9 mouse cellular contexts compared by ENCODE assay signal in the genomic region with DNA sequence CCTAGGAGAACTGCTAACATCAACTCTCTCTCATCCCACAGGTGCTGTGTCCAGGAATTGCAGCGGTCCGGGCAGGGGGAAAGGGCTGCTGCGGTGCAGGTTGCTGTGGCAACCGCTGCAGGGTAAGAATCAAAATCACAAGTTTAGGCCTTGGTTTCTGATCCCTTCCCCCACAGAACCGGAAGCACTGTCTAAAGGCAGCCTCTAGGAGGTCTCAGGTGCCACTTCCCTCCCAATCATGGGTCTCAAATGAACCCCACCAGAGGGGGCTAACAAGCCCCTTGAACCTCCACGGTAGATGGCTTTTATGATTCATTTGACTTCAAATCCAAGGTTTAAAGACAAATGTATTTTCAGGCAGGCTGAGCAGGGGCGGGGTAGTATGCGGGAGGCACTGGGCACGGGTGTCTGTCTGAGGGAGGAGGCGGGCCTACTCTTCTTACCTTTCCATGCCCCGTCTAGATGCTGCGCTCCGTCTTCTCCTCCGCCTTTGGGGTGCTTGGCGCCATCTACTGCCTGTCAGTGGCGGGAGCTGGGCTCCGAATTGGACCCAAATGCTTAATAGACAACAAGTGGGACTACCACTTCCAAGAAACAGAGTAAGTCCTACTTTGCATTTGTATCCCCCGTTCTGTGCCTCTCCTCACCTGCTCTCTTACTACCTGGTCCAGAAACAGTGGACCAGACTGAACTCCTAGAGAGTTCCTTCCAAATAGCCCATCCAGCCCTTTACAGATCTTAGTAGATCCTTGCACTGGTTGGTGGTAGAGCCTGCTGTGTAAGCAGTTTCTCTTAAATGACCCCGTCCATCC. TPM values are rescaled to one million over a fixed set of nuclear protein-coding genes. Genes with fewer than 3 reads are reported as not detected.
DNase-seq lines count a peak whose midpoint lies in the region; ATAC-seq lines count a peak whose summit lies in the region.
"Had no signal": no experiment of that assay in that cellular context is flagged by ENCODE, and none has a peak within 500 bp of the region (broad histone marks: within the 10 kb centered on the region; RNA-seq: fewer than 3 reads in every experiment).

No protein-coding gene starts in this region.

- 9% methylated on average over 19 of the region's 19 CpGs for WGBS in embryonic facial prominence, embryonic 15.5 days
- WGBS in hindbrain, embryonic 15.5 days: 6% methylated on average over 19 of the region's 19 CpGs
- 6% methylated on average over 19 of the region's 19 CpGs for WGBS in limb, embryonic 13.5 days
- 11% methylated on average over 19 of the region's 19 CpGs for WGBS in midbrain, embryonic 14.5 days

- peak overlapping the region; percentile 32 for H3K4me2 ChIP-seq in embryonic facial prominence, embryonic 15.5 days (replicated peaks)
- peak overlapping the region; percentile 55 for H3K4me2 ChIP-seq in hindbrain, embryonic 15.5 days
- H3K4me2 ChIP-seq in limb, embryonic 13.5 days (replicated peaks): peak overlapping the region; percentile 52
- H3K4me2 ChIP-seq in midbrain, embryonic 14.5 days (ENCODE audit: low read length): peak overlapping the region; percentile 44

- H3K4me1 ChIP-seq in embryonic facial prominence, embryonic 15.5 days: peaks cover 7% of the 10 kb centered on the region; the same call in 1 of the 2 replicates
- peaks cover 10% of the 10 kb centered on the region for H3K4me1 ChIP-seq in hindbrain, embryonic 15.5 days (replicated peaks)
- peaks cover 10% of the 10 kb centered on the region; the same call in 1 of the 2 replicates for H3K4me1 ChIP-seq in limb, embryonic 13.5 days
- peaks cover 6% of the 10 kb centered on the region; the same call in 1 of the 2 replicates for H3K4me1 ChIP-seq in midbrain, embryonic 14.5 days (ENCODE audit: control insufficient read depth, insufficient read depth, low read length)

- H3K4me3 ChIP-seq in embryonic facial prominence, embryonic 15.5 days (replicated peaks): no peak overlapping the region
- peak overlapping the region; percentile 18 for H3K4me3 ChIP-seq in hindbrain, embryonic 15.5 days
- peak overlapping the region; percentile 18; the same call in 1 of the 2 replicates for H3K4me3 ChIP-seq in limb, embryonic 13.5 days
- H3K4me3 ChIP-seq in midbrain, embryonic 14.5 days (replicated peaks; ENCODE audit: low read depth, low read length): 0 out of 2 replicates have a peak overlapping the region, but pooled peaks have one; percentile 1

- DNase-seq in frontal cortex, postnatal 25 days (ENCODE audit: low spot score in 2 of 2): no peak
- DNase-seq in adrenal gland, postnatal 36 days: peak; percentile 39 to 52
- DNase-seq in midbrain, embryonic 14.5 days: peak; percentile 84
- peak; percentile 79 for DNase-seq in splenic B cell, adult 2 months (ENCODE audit: low read depth, low spot score)

- no peaks in the 10 kb centered on the region for H3K9me3 ChIP-seq in embryonic facial prominence, embryonic 15.5 days (replicated peaks)
- H3K9me3 ChIP-seq in hindbrain, embryonic 15.5 days: no peaks in the 10 kb centered on the region
- no peaks in the 10 kb centered on the region for H3K9me3 ChIP-seq in limb, embryonic 13.5 days
- H3K9me3 ChIP-seq in midbrain, embryonic 14.5 days (ENCODE audit: control insufficient read depth, low read length): no peaks in the 10 kb centered on the region
- H3K9me3 ChIP-seq: G1E had no signal

- no peak overlapping the region for H3K9ac ChIP-seq in embryonic facial prominence, embryonic 15.5 days
- H3K9ac ChIP-seq in hindbrain, embryonic 15.5 days: 0 out of 2 replicates have a peak overlapping the region, but pooled peaks have one; percentile 13
- peak overlapping the region; percentile 8; the same call in 1 of the 2 replicates for H3K9ac ChIP-seq in limb, embryonic 13.5 days
- no peak overlapping the region; the same call in 1 of the 2 replicates for H3K9ac ChIP-seq in midbrain, embryonic 14.5 days (replicated peaks; ENCODE audit: low read length)

- H3K36me3 ChIP-seq in embryonic facial prominence, embryonic 15.5 days: no peaks in the 10 kb centered on the region
- no peaks in the 10 kb centered on the region for H3K36me3 ChIP-seq in hindbrain, embryonic 15.5 days
- no peaks in the 10 kb centered on the region for H3K36me3 ChIP-seq in limb, embryonic 13.5 days
- H3K36me3 ChIP-seq in midbrain, embryonic 14.5 days (ENCODE audit: control insufficient read depth, insufficient read depth, low read length): no peaks in the 10 kb centered on the region
- no peaks in the 10 kb centered on the region for H3K36me3 ChIP-seq in splenic B cell, adult 2 months (ENCODE audit: control insufficient read depth, insufficient read depth, low read length, poor library complexity, severe bottlenecking)
- H3K36me3 ChIP-seq: G1E had no signal

- peaks cover 6% of the 10 kb centered on the region; the same call in 1 of the 2 replicates for H3K27me3 ChIP-seq in embryonic facial prominence, embryonic 15.5 days
- no peaks in the 10 kb centered on the region for H3K27me3 ChIP-seq in hindbrain, embryonic 15.5 days
- H3K27me3 ChIP-seq in limb, embryonic 13.5 days: no peaks in the 10 kb centered on the region
- no peaks in the 10 kb centered on the region for H3K27me3 ChIP-seq in midbrain, embryonic 14.5 days (ENCODE audit: control insufficient read depth, insufficient read depth, low read length)
- H3K27me3 ChIP-seq in splenic B cell, adult 2 months (ENCODE audit: control insufficient read depth, insufficient read depth, low read length, poor library complexity, severe bottlenecking): no peaks in the 10 kb centered on the region

- H3K27ac ChIP-seq in embryonic facial prominence, embryonic 15.5 days (replicated peaks): no peak overlapping the region
- no peak overlapping the region for H3K27ac ChIP-seq in hindbrain, embryonic 15.5 days (replicated peaks)
- H3K27ac ChIP-seq in limb, embryonic 13.5 days: no peak overlapping the region
- no peak overlapping the region for H3K27ac ChIP-seq in midbrain, embryonic 14.5 days (replicated peaks; ENCODE audit: low read depth, low read length)

- ATAC-seq in frontal cortex, adult (ENCODE audit: low TSS enrichment): peak; percentile 83
- no peak for ATAC-seq in embryonic facial prominence, embryonic 15.5 days (ENCODE audit: insufficient number of reproducible peaks, low FRiP score, low TSS enrichment, low read depth)
- peak; percentile 83 for ATAC-seq in hindbrain, embryonic 15.5 days (ENCODE audit: low FRiP score, low read depth)
- ATAC-seq in limb, embryonic 13.5 days (ENCODE audit: low FRiP score, low read depth): no peak
- no peak; the same call in 1 of the 2 replicates for ATAC-seq in midbrain, embryonic 14.5 days (ENCODE audit: low FRiP score, low TSS enrichment)

RNA-seq across cellular contexts. Expression of gene Vmo1, which starts 4.5 kb away (rescaled TPM):
- under 1 TPM in 1 of 2 experiments, not detected in 1; 0.66 TPM for total RNA-seq in adrenal gland, postnatal 36 days (2021)
- polyA plus RNA-seq in embryonic facial prominence, embryonic 15.5 days (2015; fragmentation: Nextera tagmentation; extraction: Ambion mirVana): 0.35 and 0.60 TPM in 2 replicates
- 0.42 TPM in 1 of 2 replicates, not detected in the other for polyA plus RNA-seq in hindbrain, embryonic 15.5 days (2015; fragmentation: Nextera tagmentation; extraction: Ambion mirVana)
- 0.31 and 0.41 TPM in 2 replicates for polyA plus RNA-seq in limb, embryonic 13.5 days (2015; fragmentation: Nextera tagmentation; extraction: Ambion mirVana)
- not detected in 2 replicates for polyA plus RNA-seq in midbrain, embryonic 14.5 days (2014; fragmentation: Nextera tagmentation; extraction: Ambion mirVana)
- total RNA-seq: G1E had no signal
- polyA plus RNA-seq: G1E had no signal

RNA-seq across cellular contexts. Expression of gene Tm4sf5, which starts 4.9 kb away (rescaled TPM):
- under 1 TPM in 1 of 2 experiments, not detected in 1; 0.46 TPM for total RNA-seq in adrenal gland, postnatal 36 days (2021)
- 1.1 TPM in 1 of 2 replicates, not detected in the other for polyA plus RNA-seq in embryonic facial prominence, embryonic 15.5 days (2015; fragmentation: Nextera tagmentation; extraction: Ambion mirVana)
- 3.4 and 4.0 TPM in 2 replicates for polyA plus RNA-seq in hindbrain, embryonic 15.5 days (2015; fragmentation: Nextera tagmentation; extraction: Ambion mirVana)
- 0.29 and 0.74 TPM in 2 replicates for polyA plus RNA-seq in limb, embryonic 13.5 days (2015; fragmentation: Nextera tagmentation; extraction: Ambion mirVana)
- 4.7 and 5.3 TPM in 2 replicates for polyA plus RNA-seq in midbrain, embryonic 14.5 days (2014; fragmentation: Nextera tagmentation; extraction: Ambion mirVana)
- total RNA-seq: G1E had no signal
- polyA plus RNA-seq: G1E had no signal

RNA-seq across cellular contexts. Expression of gene Gltpd2, which starts 9.0 kb away (rescaled TPM):
- total RNA-seq in adrenal gland, postnatal 36 days (2021): not detected
- polyA plus RNA-seq in embryonic facial prominence, embryonic 15.5 days (2015; fragmentation: Nextera tagmentation; extraction: Ambion mirVana): 0.44 and 0.59 TPM in 2 replicates
- polyA plus RNA-seq in hindbrain, embryonic 15.5 days (2015; fragmentation: Nextera tagmentation; extraction: Ambion mirVana): 0.21 and 0.26 TPM in 2 replicates
- 0.43 and 0.92 TPM in 2 replicates for polyA plus RNA-seq in limb, embryonic 13.5 days (2015; fragmentation: Nextera tagmentation; extraction: Ambion mirVana)
- polyA plus RNA-seq in midbrain, embryonic 14.5 days (2014; fragmentation: Nextera tagmentation; extraction: Ambion mirVana): 0.42 and 0.64 TPM in 2 replicates
- total RNA-seq: G1E had no signal
- polyA plus RNA-seq: G1E had no signal

RNA-seq across cellular contexts. Expression of gene Psmb6, which starts 15.2 kb away (rescaled TPM):
- total RNA-seq in adrenal gland, postnatal 36 days (2021): 100 to 1,000 TPM; 282 to 297 TPM
- 727 and 733 TPM in 2 replicates for polyA plus RNA-seq in embryonic facial prominence, embryonic 15.5 days (2015; fragmentation: Nextera tagmentation; extraction: Ambion mirVana)
- polyA plus RNA-seq in hindbrain, embryonic 15.5 days (2015; fragmentation: Nextera tagmentation; extraction: Ambion mirVana): 763 and 792 TPM in 2 replicates
- 828 and 869 TPM in 2 replicates for polyA plus RNA-seq in limb, embryonic 13.5 days (2015; fragmentation: Nextera tagmentation; extraction: Ambion mirVana)
- polyA plus RNA-seq in midbrain, embryonic 14.5 days (2014; fragmentation: Nextera tagmentation; extraction: Ambion mirVana): 744 and 849 TPM in 2 replicates

RNA-seq across cellular contexts. Expression of gene Gm40193, which starts 22.8 kb away (rescaled TPM):
- not detected for total RNA-seq in adrenal gland, postnatal 36 days (2021)
- 1.1 and 3.3 TPM in 2 replicates for polyA plus RNA-seq in embryonic facial prominence, embryonic 15.5 days (2015; fragmentation: Nextera tagmentation; extraction: Ambion mirVana)
- polyA plus RNA-seq in hindbrain, embryonic 15.5 days (2015; fragmentation: Nextera tagmentation; extraction: Ambion mirVana): not detected in 2 replicates
- not detected in 2 replicates for polyA plus RNA-seq in limb, embryonic 13.5 days (2015; fragmentation: Nextera tagmentation; extraction: Ambion mirVana)
- polyA plus RNA-seq in midbrain, embryonic 14.5 days (2014; fragmentation: Nextera tagmentation; extraction: Ambion mirVana): not detected in 2 replicates
- total RNA-seq: G1E had no signal
- polyA plus RNA-seq: G1E had no signal

Comparison
In these comparisons a context has a peak if more than half of its experiments do, and no peak if none do; other contexts are left out.
1. ATAC-seq: peak in frontal cortex, adult (single experiment) and hindbrain, embryonic 15.5 days (single experiment); none in embryonic facial prominence, embryonic 15.5 days (single experiment), limb, embryonic 13.5 days (single experiment) and midbrain, embryonic 14.5 days (single experiment).
2. DNase-seq: peak in adrenal gland, postnatal 36 days (2 of 2), midbrain, embryonic 14.5 days (single experiment) and splenic B cell, adult 2 months (single experiment); none in frontal cortex, postnatal 25 days (0 of 2).
3. H3K9ac ChIP-seq: peak in hindbrain, embryonic 15.5 days (single experiment) and limb, embryonic 13.5 days (single experiment); none in embryonic facial prominence, embryonic 15.5 days (single experiment) and midbrain, embryonic 14.5 days (single experiment).
4. Peak in every context shown above with its lines, with median percentiles within 50 percentile points of each other: H3K4me2 ChIP-seq.